Mouse (Mus musculus) intestine, embryonic 14.5 days (tissue): ENCODE measurements around the gene Napsa. TPM values are rescaled to one million over a fixed set of nuclear protein-coding genes. Genes with fewer than 3 reads are reported as not detected.

Experiments
- ATAC-seq: fragments of 200-750 bp; cut with Nextera tagmentation; replicated peaks from 2 replicates; pipeline ENCODE4 v1.8.0; 2017; ENCODE audit warnings: low read depth, moderate number of reproducible peaks, moderate TSS enrichment, moderate library complexity; ENCODE audit not compliant: low FRiP score, low TSS enrichment
- DNase-seq: peaks from one replicate; pipeline ENCODE4 v3.0.0-alpha.2; 2018; ENCODE audit warnings: low spot score
- H3K27ac ChIP-seq: fragments of 300-500 bp; sonication (generic); 2 replicates; pipeline ENCODE4 v1.5.1; 2014; ENCODE audit warnings: low read depth, mild to moderate bottlenecking, control low read depth
- H3K27me3 ChIP-seq: fragments of 300-500 bp; sonication (generic); replicated peaks from 2 replicates; pipeline ENCODE4 v1.6.1; 2014; ENCODE audit warnings: low read length, control low read depth; ENCODE audit not compliant: control insufficient read depth, insufficient read depth
- H3K36me3 ChIP-seq: fragments of 300-500 bp; sonication (generic); 2 replicates; pipeline ENCODE4 v1.6.1; 2014; ENCODE audit warnings: low read length, control low read depth; ENCODE audit not compliant: control insufficient read depth, insufficient read depth
- H3K4me1 ChIP-seq: fragments of 300-500 bp; sonication (generic); replicated peaks from 2 replicates; pipeline ENCODE4 v1.6.1; 2014; ENCODE audit warnings: low read length, control low read depth, mixed read lengths; ENCODE audit not compliant: control insufficient read depth, insufficient read depth
- H3K4me2 ChIP-seq: fragments of 300-500 bp; sonication (generic); 2 replicates; pipeline ENCODE4 v1.6.1; 2014; ENCODE audit warnings: low read length
- H3K4me3 ChIP-seq: fragments of 300-500 bp; sonication (generic); 2 replicates; pipeline ENCODE4 v1.5.1; 2014; ENCODE audit warnings: low read depth, low read length, control low read depth, mixed read lengths
- H3K9ac ChIP-seq: fragments of 300-500 bp; sonication (generic); 2 replicates; pipeline ENCODE4 v1.6.1; 2014; ENCODE audit warnings: mild to moderate bottlenecking, low read length
- H3K9me3 ChIP-seq: fragments of 300-500 bp; sonication (generic); 2 replicates; pipeline ENCODE4 v1.6.1; 2016; ENCODE audit warnings: low read length, control low read depth; ENCODE audit not compliant: control insufficient read depth
- WGBS: fragments of 180-500 bp; shearing (Covaris S2); extraction: QIAGEN DNeasy Blood & Tissue Kit; methylation state at CpG from one replicate; pipeline ENCODE4 v1.1.7; 2014; 5-methylcytosine and 5-hydroxymethylcytosine counted together
- polyA plus RNA-seq: library from polyadenylated mRNA; unstranded; fragments of >200 nt; fragmentation: Nextera tagmentation; extraction: Ambion mirVana; gene quantifications from 2 replicates; pipeline ENCODE4 v1.2.1, GENCODE M21; 2014

Gene Napsa
- polyA plus RNA-seq, 1 experiment from 2014 or later: 1.7 TPM

- ATAC-seq (no peak), DNase-seq (no peak)
- peaks cover 4% of the 10 kb centered on the region; the same call in 1 of the 2 replicates for H3K9me3 ChIP-seq
- H3K36me3 ChIP-seq: no peaks in the 10 kb centered on the region
- no peak overlapping the region for H3K4me3 ChIP-seq
- no peak overlapping the region for H3K27ac ChIP-seq
- no peak overlapping the region for H3K4me2 ChIP-seq
- no peak overlapping the region for H3K9ac ChIP-seq
- WGBS: 77% methylated on average over 14 of the region's 14 CpGs
- peaks cover 22% of the 10 kb centered on the region for H3K27me3 ChIP-seq
- H3K4me1 ChIP-seq: no peaks in the 10 kb centered on the region
Measured at GRCm38 (mm10) chr7:44615987-44616386, 43.8 kb downstream of the Napsa start.

- no peak for ATAC-seq
Measured at GRCm38 (mm10) chr7:44617059-44617458, 44.9 kb downstream of the Napsa start.

GRCm38 (mm10) chr7:44623714-44624542 is 51.7 kb downstream of the Napsa start:
- WGBS: 34% methylated on average over 18 of the region's 18 CpGs
- no peak for ATAC-seq

More at GRCm38 (mm10) chr7:44617059-44617458, 44.9 kb downstream of the Napsa start:
- WGBS: 72% methylated on average over 3 of the region's 3 CpGs
- H3K9me3 ChIP-seq: peaks cover 4% of the 10 kb centered on the region; the same call in 1 of the 2 replicates
- H3K9ac ChIP-seq: no peak overlapping the region
- no peak overlapping the region for H3K4me3 ChIP-seq
- no peak overlapping the region for H3K4me2 ChIP-seq
- H3K4me1 ChIP-seq: no peaks in the 10 kb centered on the region
- H3K27me3 ChIP-seq: peaks cover 22% of the 10 kb centered on the region
- no peak for DNase-seq
- no peak overlapping the region for H3K27ac ChIP-seq
- no peaks in the 10 kb centered on the region for H3K36me3 ChIP-seq

GRCm38 (mm10) chr7:44624543-44624826 is 52.3 kb downstream of the Napsa start:
- Histone ChIP-seq H3K4me3 (no peak overlapping the region), H3K27ac (no peak overlapping the region), H3K9ac (no peak overlapping the region), H3K27me3 (no peaks in the 10 kb centered on the region), H3K36me3 (no peaks in the 10 kb centered on the region), H3K4me2 (no peak overlapping the region), H3K4me1 (no peaks in the 10 kb centered on the region), H3K9me3 (peaks cover 4% of the 10 kb centered on the region; the same call in 1 of the 2 replicates)
- ATAC-seq (no peak), DNase-seq (no peak)
- 77% methylated on average over 3 of the region's 3 CpGs for WGBS

More at GRCm38 (mm10) chr7:44623714-44624542, 51.7 kb downstream of the Napsa start:
- Histone ChIP-seq H3K4me3 (no peak overlapping the region), H3K4me1 (no peaks in the 10 kb centered on the region), H3K9me3 (peaks cover 4% of the 10 kb centered on the region; the same call in 1 of the 2 replicates), H3K4me2 (no peak overlapping the region), H3K27me3 (no peaks in the 10 kb centered on the region), H3K36me3 (no peaks in the 10 kb centered on the region), H3K27ac (no peak overlapping the region), H3K9ac (no peak overlapping the region)
- no peak for DNase-seq

- H3K9ac ChIP-seq: no peak overlapping the region
- no peaks in the 10 kb centered on the region for H3K27me3 ChIP-seq
- no peak overlapping the region for H3K4me2 ChIP-seq
- H3K36me3 ChIP-seq: no peaks in the 10 kb centered on the region
- DNase-seq (no peak), ATAC-seq (no peak)
- peaks cover 4% of the 10 kb centered on the region; the same call in 1 of the 2 replicates for H3K9me3 ChIP-seq
- H3K4me1 ChIP-seq: no peaks in the 10 kb centered on the region
- 72% methylated on average over 14 of the region's 14 CpGs for WGBS
- H3K27ac ChIP-seq: no peak overlapping the region
- no peak overlapping the region for H3K4me3 ChIP-seq
Measured at GRCm38 (mm10) chr7:44624828-44625227, 52.6 kb downstream of the Napsa start.

GRCm38 (mm10) chr7:44625241-44626067 is 53.3 kb downstream of the Napsa start:
- Histone ChIP-seq H3K9me3 (no peaks in the 10 kb centered on the region), H3K4me1 (no peaks in the 10 kb centered on the region), H3K27ac (no peak overlapping the region), H3K36me3 (no peaks in the 10 kb centered on the region), H3K4me3 (no peak overlapping the region), H3K27me3 (no peaks in the 10 kb centered on the region), H3K9ac (no peak overlapping the region), H3K4me2 (no peak overlapping the region)
- DNase-seq: no peak
- 86% methylated on average over 13 of the region's 13 CpGs for WGBS
- no peak for ATAC-seq

- no peak overlapping the region for H3K4me3 ChIP-seq
- ATAC-seq (no peak), DNase-seq (no peak)
- no peaks in the 10 kb centered on the region for H3K9me3 ChIP-seq
- no peak overlapping the region for H3K9ac ChIP-seq
- H3K36me3 ChIP-seq: no peaks in the 10 kb centered on the region
- no peak overlapping the region for H3K4me2 ChIP-seq
- H3K27ac ChIP-seq: no peak overlapping the region
- no peaks in the 10 kb centered on the region for H3K27me3 ChIP-seq
- H3K4me1 ChIP-seq: no peaks in the 10 kb centered on the region
- WGBS: 59% methylated on average over 1 of the region's 1 CpGs
Measured at GRCm38 (mm10) chr7:44626068-44626385, 53.8 kb downstream of the Napsa start.

GRCm38 (mm10) chr7:44626966-44627365 is 54.8 kb downstream of the Napsa start:
- WGBS: 87% methylated on average over 13 of the region's 13 CpGs

More at GRCm38 (mm10) chr7:44626966-44627365, 54.8 kb downstream of the Napsa start:
- Histone ChIP-seq H3K4me2 (no peak overlapping the region), H3K9me3 (no peaks in the 10 kb centered on the region), H3K4me1 (no peaks in the 10 kb centered on the region), H3K36me3 (no peaks in the 10 kb centered on the region), H3K9ac (no peak overlapping the region), H3K27me3 (no peaks in the 10 kb centered on the region), H3K4me3 (no peak overlapping the region), H3K27ac (no peak overlapping the region)
- DNase-seq: no peak
- ATAC-seq: no peak
